Mouse (Mus musculus) hindbrain, embryonic 13.5 days (tissue): ENCODE data around the gene Timm9. TPM values are rescaled to one million over a fixed set of nuclear protein-coding genes. Genes with fewer than 3 reads are reported as not detected.

Source experiments
- ATAC-seq: fragments of 200-750 bp; cut with Nextera tagmentation; 2 replicates; pipeline ENCODE4 v1.8.0; 2017; ENCODE audit warnings: moderate TSS enrichment; ENCODE audit not compliant: low FRiP score
- H3K27ac ChIP-seq: fragments of 300-500 bp; sonication (generic); 2 replicates; pipeline ENCODE4 v1.5.1; 2015; ENCODE audit warnings: inconsistent platforms, mild to moderate bottlenecking, moderate library complexity
- H3K27me3 ChIP-seq: fragments of 300-500 bp; sonication (generic); 2 replicates; pipeline ENCODE4 v1.6.1; 2015; ENCODE audit warnings: mild to moderate bottlenecking, inconsistent platforms
- H3K36me3 ChIP-seq: fragments of 300-500 bp; sonication (generic); 2 replicates; pipeline ENCODE4 v1.6.1; 2015; ENCODE audit warnings: mild to moderate bottlenecking, inconsistent platforms
- H3K4me1 ChIP-seq: fragments of 300-500 bp; sonication (generic); replicated peaks from 2 replicates; pipeline ENCODE4 v1.6.1; 2015; ENCODE audit warnings: inconsistent platforms
- H3K4me2 ChIP-seq: fragments of 300-500 bp; sonication (generic); 2 replicates; pipeline ENCODE4 v1.6.1; 2015; ENCODE audit warnings: inconsistent platforms, mild to moderate bottlenecking, moderate library complexity
- H3K4me3 ChIP-seq: fragments of 300-500 bp; sonication (generic); 2 replicates; pipeline ENCODE4 v1.5.1; 2015; ENCODE audit warnings: mild to moderate bottlenecking, inconsistent platforms
- H3K9ac ChIP-seq: fragments of 300-500 bp; sonication (generic); 2 replicates; pipeline ENCODE4 v1.6.1; 2015; ENCODE audit warnings: mild to moderate bottlenecking, inconsistent platforms
- H3K9me3 ChIP-seq: fragments of 300-500 bp; sonication (generic); 2 replicates; pipeline ENCODE4 v1.6.1; 2016; ENCODE audit warnings: inconsistent platforms
- WGBS: fragments of 180-500 bp; shearing (Covaris S2); methylation state at CpG from one replicate; pipeline ENCODE4 v1.1.7; 2015; 5-methylcytosine and 5-hydroxymethylcytosine counted together
- polyA plus RNA-seq: library from polyadenylated mRNA; unstranded; fragments of >200 nt; fragmentation: Nextera tagmentation; extraction: Ambion mirVana; gene quantifications from 2 replicates; pipeline ENCODE4 v1.2.1, GENCODE M21; 2015

Timm9 gene
- polyA plus RNA-seq, result 93.2 and 96.7 TPM in 2 replicates

- Histone ChIP-seq H3K36me3 (peaks cover 31% of the 10 kb centered on the region), H3K4me2 (peak within 1 kb of the TSS; percentile 89), H3K27ac (peak within 1 kb of the TSS; percentile 86), H3K4me3 (peak within 1 kb of the TSS; percentile 99), H3K27me3 (no peaks in the 10 kb centered on the region), H3K9me3 (no peaks in the 10 kb centered on the region), H3K9ac (peak within 1 kb of the TSS; percentile 94), H3K4me1 (peaks cover 38% of the 10 kb centered on the region)
- WGBS, result under 1% methylated on average over 52 of the region's 52 CpGs
- ATAC-seq, result peak; percentile 95
Measured at GRCm38 (mm10) chr12:71136130-71136973, at the start of gene Timm9, which contains the start of gene 2700049A03Rik. Gene Timm9, minus strand, starts transcription at chr12:71136684. Gene 2700049A03Rik, plus strand, starts transcription at chr12:71136848.

- ATAC-seq, result no peak
- Histone ChIP-seq H3K4me1 (no peaks in the 10 kb centered on the region), H3K36me3 (peaks cover 61% of the 10 kb centered on the region), H3K4me3 (no peak overlapping the region), H3K27me3 (no peaks in the 10 kb centered on the region), H3K9ac (no peak overlapping the region), H3K27ac (no peak overlapping the region), H3K9me3 (no peaks in the 10 kb centered on the region), H3K4me2 (no peak overlapping the region)
- WGBS, result 97% methylated on average over 4 of the region's 4 CpGs
Measured at GRCm38 (mm10) chr12:71184396-71184795, 47.9 kb upstream of the Timm9 start.

GRCm38 (mm10) chr12:71183736-71184135 is 47.3 kb upstream of the Timm9 start:
- H3K36me3 ChIP-seq, result peaks cover 63% of the 10 kb centered on the region
- ATAC-seq, result no peak
- WGBS, result 98% methylated on average over 3 of the region's 3 CpGs

GRCm38 (mm10) chr12:71169911-71170310 is 33.4 kb upstream of the Timm9 start:
- Histone ChIP-seq H3K27ac (no peak overlapping the region), H3K4me3 (no peak overlapping the region), H3K4me1 (no peaks in the 10 kb centered on the region), H3K4me2 (no peak overlapping the region), H3K27me3 (no peaks in the 10 kb centered on the region), H3K36me3 (peaks cover 65% of the 10 kb centered on the region), H3K9ac (no peak overlapping the region), H3K9me3 (no peaks in the 10 kb centered on the region)
- 96% methylated on average over 1 of the region's 1 CpGs for WGBS
- no peak for ATAC-seq

More at GRCm38 (mm10) chr12:71183736-71184135, 47.3 kb upstream of the Timm9 start:
- no peak overlapping the region for H3K4me3 ChIP-seq
- no peak overlapping the region for H3K9ac ChIP-seq
- no peaks in the 10 kb centered on the region for H3K27me3 ChIP-seq
- no peak overlapping the region for H3K27ac ChIP-seq
- no peak overlapping the region for H3K4me2 ChIP-seq
- no peaks in the 10 kb centered on the region for H3K9me3 ChIP-seq
- H3K4me1 ChIP-seq, result no peaks in the 10 kb centered on the region

GRCm38 (mm10) chr12:71164410-71164809 is 27.9 kb upstream of the Timm9 start:
- H3K27ac ChIP-seq, result no peak overlapping the region
- H3K9ac ChIP-seq, result no peak overlapping the region
- no peak for ATAC-seq
- no peak overlapping the region for H3K4me2 ChIP-seq
- no peaks in the 10 kb centered on the region for H3K27me3 ChIP-seq
- WGBS, result 96% methylated on average over 9 of the region's 9 CpGs
- H3K4me1 ChIP-seq, result no peaks in the 10 kb centered on the region
- no peak overlapping the region for H3K4me3 ChIP-seq
- H3K36me3 ChIP-seq, result peaks cover 67% of the 10 kb centered on the region
- no peaks in the 10 kb centered on the region for H3K9me3 ChIP-seq

GRCm38 (mm10) chr12:71157974-71158373 is 21.5 kb upstream of the Timm9 start:
- no peak overlapping the region for H3K9ac ChIP-seq
- no peaks in the 10 kb centered on the region for H3K27me3 ChIP-seq
- no peak overlapping the region for H3K4me3 ChIP-seq
- ATAC-seq, result no peak
- peaks cover 82% of the 10 kb centered on the region for H3K36me3 ChIP-seq
- H3K27ac ChIP-seq, result no peak overlapping the region
- no peaks in the 10 kb centered on the region for H3K9me3 ChIP-seq
- no peak overlapping the region for H3K4me2 ChIP-seq
- 89% methylated on average over 6 of the region's 6 CpGs for WGBS
- no peaks in the 10 kb centered on the region for H3K4me1 ChIP-seq

- no peak for ATAC-seq
- peaks cover 78% of the 10 kb centered on the region for H3K36me3 ChIP-seq
- 96% methylated on average over 6 of the region's 6 CpGs for WGBS
Measured at GRCm38 (mm10) chr12:71154979-71155378, 18.5 kb upstream of the Timm9 start.

GRCm38 (mm10) chr12:71150167-71150566 is 13.7 kb upstream of the Timm9 start:
- no peaks in the 10 kb centered on the region for H3K4me1 ChIP-seq
- no peak overlapping the region for H3K4me3 ChIP-seq
- no peak for ATAC-seq
- no peak overlapping the region for H3K9ac ChIP-seq
- 95% methylated on average over 8 of the region's 8 CpGs for WGBS
- peaks cover 76% of the 10 kb centered on the region for H3K36me3 ChIP-seq
- H3K27ac ChIP-seq, result no peak overlapping the region
- no peak overlapping the region for H3K4me2 ChIP-seq
- H3K27me3 ChIP-seq, result no peaks in the 10 kb centered on the region
- H3K9me3 ChIP-seq, result no peaks in the 10 kb centered on the region

More at GRCm38 (mm10) chr12:71154979-71155378, 18.5 kb upstream of the Timm9 start:
- Histone ChIP-seq H3K4me3 (no peak overlapping the region), H3K27ac (no peak overlapping the region), H3K4me2 (no peak overlapping the region), H3K27me3 (no peaks in the 10 kb centered on the region), H3K9me3 (no peaks in the 10 kb centered on the region), H3K9ac (no peak overlapping the region), H3K4me1 (no peaks in the 10 kb centered on the region)

GRCm38 (mm10) chr12:71149456-71149855 is 13.0 kb upstream of the Timm9 start:
- Histone ChIP-seq H3K4me2 (no peak overlapping the region), H3K4me1 (no peaks in the 10 kb centered on the region), H3K27ac (no peak overlapping the region), H3K27me3 (no peaks in the 10 kb centered on the region), H3K36me3 (peaks cover 74% of the 10 kb centered on the region), H3K4me3 (no peak overlapping the region), H3K9me3 (no peaks in the 10 kb centered on the region), H3K9ac (no peak overlapping the region)
- no peak for ATAC-seq
- WGBS, result 89% methylated on average over 6 of the region's 6 CpGs

- peaks cover 75% of the 10 kb centered on the region for H3K36me3 ChIP-seq
- no peak overlapping the region for H3K4me2 ChIP-seq
- no peak overlapping the region for H3K9ac ChIP-seq
- H3K9me3 ChIP-seq, result no peaks in the 10 kb centered on the region
- H3K4me1 ChIP-seq, result no peaks in the 10 kb centered on the region
- 95% methylated on average over 9 of the region's 9 CpGs for WGBS
- H3K27ac ChIP-seq, result no peak overlapping the region
- no peak overlapping the region for H3K4me3 ChIP-seq
- no peak for ATAC-seq
- H3K27me3 ChIP-seq, result no peaks in the 10 kb centered on the region
Measured at GRCm38 (mm10) chr12:71148801-71149200, 12.3 kb upstream of the Timm9 start.

- ATAC-seq, result no peak
- Histone ChIP-seq H3K4me1 (no peaks in the 10 kb centered on the region), H3K9me3 (no peaks in the 10 kb centered on the region), H3K27me3 (no peaks in the 10 kb centered on the region), H3K36me3 (peaks cover 75% of the 10 kb centered on the region), H3K4me3 (no peak overlapping the region), H3K4me2 (no peak overlapping the region), H3K9ac (no peak overlapping the region), H3K27ac (no peak overlapping the region)
- WGBS, result 94% methylated on average over 3 of the region's 3 CpGs
Measured at GRCm38 (mm10) chr12:71147641-71148040, 11.2 kb upstream of the Timm9 start.

GRCm38 (mm10) chr12:71141189-71141588 is 4.7 kb upstream of the Timm9 start:
- Histone ChIP-seq H3K27me3 (no peaks in the 10 kb centered on the region), H3K4me2 (no peak overlapping the region), H3K9ac (no peak overlapping the region), H3K9me3 (no peaks in the 10 kb centered on the region), H3K4me1 (peaks cover 27% of the 10 kb centered on the region), H3K4me3 (no peak overlapping the region), H3K27ac (no peak overlapping the region), H3K36me3 (peaks cover 57% of the 10 kb centered on the region)
- ATAC-seq, result no peak
